Mouse (Mus musculus) MEL (cell line): ENCODE data around the gene Vmp1. TPM values are rescaled to one million over a fixed set of nuclear protein-coding genes. Genes with fewer than 3 reads are reported as not detected.

Source experiments
- DNase-seq: peaks from one replicate; pipeline ENCODE4 v3.0.0; 2011; ENCODE audit warnings: low read depth, low spot score
- H3K27ac ChIP-seq: 2 replicates; pipeline ENCODE4 v1.5.1; 2012; ENCODE audit warnings: low read depth, mild to moderate bottlenecking, control low read depth, low read length, moderate library complexity; ENCODE audit not compliant: control insufficient read depth
- H3K27me3 ChIP-seq, 2 experiments: fragments of 150-350 bp in 1 of 2; sonication (generic) in 1 of 2; 2 replicates each; pipeline ENCODE4 v1.6.1; 2012; ENCODE audit warnings: low read length in 2 of 2, mild to moderate bottlenecking in 2 of 2, improper control_type of control experiment in 1 of 2, moderate library complexity in 1 of 2; ENCODE audit not compliant: insufficient read depth in 2 of 2, control insufficient read depth in 1 of 2
- H3K36me3 ChIP-seq, 2 experiments: 2 replicates each; pipeline ENCODE4 v1.6.1; 2012 to 2014; ENCODE audit warnings: low read length in 2 of 2, improper control_type of control experiment in 1 of 2, inconsistent platforms in 1 of 2, mild to moderate bottlenecking in 1 of 2; ENCODE audit not compliant: insufficient read depth in 2 of 2, control insufficient read depth in 1 of 2
- H3K4me1 ChIP-seq, 2 experiments: fragments of 150-350 bp in 1 of 2; sonication (generic) in 1 of 2; 2 replicates each; pipeline ENCODE4 v1.6.1; 2012; ENCODE audit warnings: low read length in 2 of 2, improper control_type of control experiment in 1 of 2, mild to moderate bottlenecking in 1 of 2; ENCODE audit not compliant: insufficient read depth in 2 of 2, control insufficient read depth in 1 of 2
- H3K4me3 ChIP-seq, 2 experiments: fragments of 150-350 bp in 1 of 2; sonication (generic) in 1 of 2; 2 replicates each; pipeline ENCODE4 v1.5.1; 2012; ENCODE audit warnings: low read depth in 2 of 2, low read length in 2 of 2, mild to moderate bottlenecking in 2 of 2, moderate library complexity in 2 of 2, control low read depth in 1 of 2, improper control_type of control experiment in 1 of 2; ENCODE audit not compliant: control insufficient read depth in 1 of 2, insufficient read depth in 1 of 2
- H3K79me2 ChIP-seq: 2 replicates; pipeline ENCODE4 v1.6.1; 2012; ENCODE audit warnings: mild to moderate bottlenecking, low read length, moderate library complexity; ENCODE audit not compliant: control insufficient read depth, poor library complexity, insufficient read depth
- H3K9ac ChIP-seq: 2 replicates; pipeline ENCODE4 v1.6.1; 2012; ENCODE audit warnings: low read depth, mild to moderate bottlenecking, control low read depth, low read length, moderate library complexity; ENCODE audit not compliant: control insufficient read depth, poor library complexity, severe bottlenecking
- H3K9me3 ChIP-seq: fragments of 150-350 bp; sonication (generic); replicated peaks from 2 replicates; pipeline ENCODE4 v1.6.1; 2012; ENCODE audit warnings: mild to moderate bottlenecking, low read length, improper control_type of control experiment, moderate library complexity; ENCODE audit not compliant: insufficient read depth
- BHLHE40 ChIP-seq: IDR thresholded peaks from 2 replicates; pipeline ENCODE4 v1.6.1; 2012; ENCODE audit warnings: low read depth, mild to moderate bottlenecking, inconsistent platforms, low read length, improper control_type of control experiment, borderline replicate concordance
- CHD1 ChIP-seq: IDR thresholded peaks from 2 replicates; pipeline ENCODE4 v1.6.1; 2012; ENCODE audit warnings: low read depth, mild to moderate bottlenecking, inconsistent platforms, low read length, improper control_type of control experiment
- GATA1 ChIP-seq: IDR thresholded peaks from 2 replicates; pipeline ENCODE4 v1.6.1; 2011; ENCODE audit warnings: low read depth, low read length, improper control_type of control experiment
- HCFC1 ChIP-seq: IDR thresholded peaks from 2 replicates; pipeline ENCODE4 v1.6.1; 2012; ENCODE audit warnings: low read depth, mild to moderate bottlenecking, inconsistent platforms, low read length, improper control_type of control experiment, moderate library complexity
- JUND ChIP-seq: IDR thresholded peaks from 2 replicates; pipeline ENCODE4 v1.6.1; 2011; ENCODE audit warnings: low read depth, mild to moderate bottlenecking, improper control_type of control experiment, low read length
- MEF2A ChIP-seq: IDR thresholded peaks from 2 replicates; pipeline ENCODE4 v1.6.1; 2014; ENCODE audit warnings: low read depth, mild to moderate bottlenecking, inconsistent platforms, low read length, improper control_type of control experiment; ENCODE audit not compliant: poor library complexity, insufficient replicate concordance, severe bottlenecking; ENCODE audit errors: extremely low read depth
- MXI1 ChIP-seq: IDR thresholded peaks from 2 replicates; pipeline ENCODE4 v1.6.1; 2011; ENCODE audit warnings: mild to moderate bottlenecking, low read depth, low read length, improper control_type of control experiment
- MYB ChIP-seq: IDR thresholded peaks from 2 replicates; pipeline ENCODE4 v1.6.1; 2011; ENCODE audit warnings: mild to moderate bottlenecking, low read depth, low read length, improper control_type of control experiment
- POLR2AphosphoS5 ChIP-seq: IDR thresholded peaks from 2 replicates; pipeline ENCODE4 v1.6.1; 2012; ENCODE audit warnings: low read depth, borderline replicate concordance, mild to moderate bottlenecking, inconsistent platforms, low read length, moderate library complexity, mixed read lengths
- RCOR1 ChIP-seq: IDR thresholded peaks from 2 replicates; pipeline ENCODE4 v1.6.1; 2012; ENCODE audit warnings: low read depth, mild to moderate bottlenecking, inconsistent platforms, low read length, improper control_type of control experiment
- SMC3 ChIP-seq: IDR thresholded peaks from 2 replicates; pipeline ENCODE4 v1.6.1; 2011; ENCODE audit warnings: low read depth, low read length, improper control_type of control experiment
- TCF12 ChIP-seq: IDR thresholded peaks from 2 replicates; pipeline ENCODE4 v1.6.1; 2014; ENCODE audit warnings: low read depth, mild to moderate bottlenecking, inconsistent platforms, low read length, improper control_type of control experiment, moderate library complexity
- ZC3H11A ChIP-seq: IDR thresholded peaks from 2 replicates; pipeline ENCODE4 v1.6.1; 2012; ENCODE audit warnings: low read depth, mild to moderate bottlenecking, inconsistent platforms, low read length, improper control_type of control experiment
- ZKSCAN1 ChIP-seq: IDR thresholded peaks from 2 replicates; pipeline ENCODE4 v1.6.1; 2012; ENCODE audit warnings: low read depth, mild to moderate bottlenecking, inconsistent platforms, low read length, improper control_type of control experiment, moderate library complexity
- ZMIZ1 ChIP-seq: IDR thresholded peaks from 2 replicates; pipeline ENCODE4 v1.6.1; 2012; ENCODE audit warnings: low read depth, mild to moderate bottlenecking, inconsistent platforms, low read length, improper control_type of control experiment, moderate library complexity
- ZNF384 ChIP-seq: IDR thresholded peaks from 2 replicates; pipeline ENCODE4 v1.6.1; 2012; ENCODE audit warnings: low read depth, mild to moderate bottlenecking, inconsistent platforms, low read length, improper control_type of control experiment
- polyA plus RNA-seq, 2 experiments: library from polyadenylated mRNA; stranded (reverse) in 1 of 2; unstranded in 1 of 2; fragments of >175 nt in 1 of 2; fragments of >200 nt in 1 of 2; gene quantifications; 2 replicates each; pipeline versions ENCODE4 v1.2.1 to v1.2.4; 2012; ENCODE audit warnings: low replicate concordance in 2 of 2, low read depth in 1 of 2; ENCODE audit not compliant: insufficient read length in 2 of 2, insufficient read depth in 1 of 2, missing spikeins in 1 of 2
- total RNA-seq: library from RNA; depleted of rRNA; stranded (reverse); fragments of 300-350 nt; gene quantifications from 2 replicates; pipeline ENCODE4 v1.2.3, GENCODE M21; 2012

Vmp1 gene
- total and polyA plus RNA-seq, 3 experiments, result 61.8 to 94.9 TPM; not detected in 1

DNA sequence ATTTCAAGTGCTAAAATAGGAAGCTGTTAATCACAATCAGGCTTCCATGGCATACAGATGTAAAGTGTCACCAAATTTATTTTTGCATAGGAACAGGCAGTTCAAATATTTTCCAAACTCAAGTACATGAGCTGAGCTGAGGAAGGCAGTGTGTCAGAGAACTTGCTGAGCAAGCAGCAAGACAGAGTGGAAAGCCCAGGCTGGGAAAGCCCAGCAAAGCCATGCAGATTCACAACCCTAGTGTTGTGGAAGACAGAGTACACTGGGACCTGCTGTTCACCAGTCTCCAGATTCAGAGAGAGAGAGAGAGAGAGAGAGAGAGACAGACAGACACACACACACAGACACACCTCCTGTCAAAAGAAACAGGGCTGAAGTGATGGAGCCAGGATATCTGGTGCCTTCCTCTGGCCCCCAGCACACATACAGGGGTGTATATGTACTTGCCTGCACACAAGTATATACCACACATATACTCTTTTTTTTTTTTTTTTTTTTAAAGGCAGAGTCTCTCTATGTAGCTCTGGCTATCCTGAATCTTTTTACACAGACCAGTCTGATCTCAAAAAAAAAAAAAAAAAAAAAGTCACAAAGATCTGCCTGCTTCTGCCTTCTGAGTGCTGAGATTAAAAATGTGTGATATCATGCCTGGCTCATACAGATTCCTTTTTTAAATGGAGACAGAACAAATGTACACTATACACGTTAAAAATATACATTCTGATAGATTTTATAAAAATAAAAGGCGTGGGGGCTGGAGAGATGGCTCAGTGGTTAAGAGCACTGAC is 64.9 kb downstream of the Vmp1 start:
- H3K79me2 ChIP-seq, result no peaks in the 10 kb centered on the region
- no peak overlapping the region for H3K27ac ChIP-seq
- no peak overlapping the region for H3K9ac ChIP-seq
- no peak for DNase-seq
- no peak overlapping the region for H3K4me3 ChIP-seq
- H3K9me3 ChIP-seq, result no peaks in the 10 kb centered on the region
- TF ChIP-seq RCOR1 (no peak), ZNF384 (0 out of 2 replicates have a peak, but pooled peaks have one; percentile 53)
- TF ChIP-seq, all 39 proteins: peak for 1
- H3K27me3 ChIP-seq, result no peaks in the 10 kb centered on the region
- H3K4me1 ChIP-seq, result peaks cover 9 to 14% of the 10 kb centered on the region in 2 experiments
- peaks cover 6 to 7% of the 10 kb centered on the region in 2 experiments; a peak in 3 of 4 replicates for H3K36me3 ChIP-seq

GRCm38 (mm10) chr11:86614607-86615006 is 69.0 kb downstream of the Vmp1 start:
- H3K27me3 ChIP-seq, result no peaks in the 10 kb centered on the region
- peak overlapping the region; percentile 72 for H3K9ac ChIP-seq
- TF ChIP-seq SMC3 (no peak), ZC3H11A (no peak), GATA1 (peak; percentile 11; the same call in 1 of the 2 replicates), MXI1 (no peak), BHLHE40 (no peak), ZNF384 (peak; percentile 46), ZKSCAN1 (no peak), MEF2A (no peak), JUND (no peak), HCFC1 (no peak), TCF12 (no peak), MYB (no peak), CHD1 (peak; percentile 53; the same call in 1 of the 2 replicates), POLR2AphosphoS5 (no peak), ZMIZ1 (peak; percentile 2; the same call in 1 of the 2 replicates)
- H3K4me3 ChIP-seq, result peak overlapping the region; percentile 21 to 45
- peak overlapping the region; percentile 93 for H3K27ac ChIP-seq
- peak; percentile 72 for DNase-seq
- H3K4me1 ChIP-seq, result peaks cover 25 to 31% of the 10 kb centered on the region in 2 experiments
- H3K9me3 ChIP-seq, result no peaks in the 10 kb centered on the region
- H3K36me3 ChIP-seq, result peaks cover 0 to 31% of the 10 kb centered on the region in 2 experiments; a peak in 2 of 4 replicates
- H3K79me2 ChIP-seq, result no peaks in the 10 kb centered on the region; the same call in 1 of the 2 replicates
